Mouse (Mus musculus) ES-Bruce4 (cell line): Measurements from ENCODE around the gene Slc25a11.

Source experiments
- CTCF ChIP-seq: IDR thresholded peaks from one replicate; pipeline ENCODE4 v1.8.1; 2011; ENCODE audit warnings: low read depth, low read length
- EP300 ChIP-seq: IDR thresholded peaks from 2 replicates; pipeline ENCODE4 v1.6.1; 2011; ENCODE audit warnings: low read depth, low read length; ENCODE audit not compliant: insufficient read depth
- POLR2A ChIP-seq: IDR thresholded peaks from one replicate; pipeline ENCODE4 v1.8.1; 2011; ENCODE audit warnings: low read length; ENCODE audit not compliant: insufficient read depth

DNA sequence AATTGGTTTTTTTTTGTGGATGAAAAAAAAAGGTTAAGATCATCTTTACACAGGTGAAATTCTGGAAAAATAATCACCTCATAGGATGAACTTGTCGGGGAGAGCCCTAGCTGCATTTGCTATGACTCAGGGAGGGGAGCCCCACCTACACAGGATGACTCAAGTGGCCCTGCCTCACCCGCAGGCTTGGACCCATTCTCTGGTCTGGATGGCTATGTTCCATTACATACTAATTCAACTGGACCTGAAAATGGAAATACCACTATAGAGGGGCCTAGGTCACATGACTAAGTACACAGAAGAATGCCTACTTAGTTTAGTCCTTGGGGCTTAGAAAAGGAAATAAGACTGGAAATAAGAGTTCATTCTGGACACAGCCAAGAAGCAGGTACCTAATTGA, 4.1 kb upstream of the Slc25a11 start:
- TF ChIP-seq EP300 (no peak), POLR2A (no peak), CTCF (no peak)
